Mouse (Mus musculus) intestine, embryonic 15.5 days (tissue): ENCODE measurements around the gene Myb. TPM values are rescaled to one million over a fixed set of nuclear protein-coding genes. Genes with fewer than 3 reads are reported as not detected.

Source experiments
- ATAC-seq: fragments of 200-750 bp; cut with Nextera tagmentation; 2 replicates; pipeline ENCODE4 v1.8.0; 2017; ENCODE audit warnings: moderate TSS enrichment, moderate library complexity
- H3K27ac ChIP-seq: fragments of 300-500 bp; sonication (generic); 2 replicates; pipeline ENCODE4 v1.5.1; 2015; ENCODE audit warnings: mild to moderate bottlenecking, inconsistent platforms
- H3K27me3 ChIP-seq: fragments of 300-500 bp; sonication (generic); replicated peaks from 2 replicates; pipeline ENCODE4 v1.6.1; 2015; ENCODE audit warnings: inconsistent platforms
- H3K36me3 ChIP-seq: fragments of 300-500 bp; sonication (generic); 2 replicates; pipeline ENCODE4 v1.6.1; 2015; ENCODE audit warnings: inconsistent platforms
- H3K4me1 ChIP-seq: fragments of 300-500 bp; sonication (generic); replicated peaks from 2 replicates; pipeline ENCODE4 v1.6.1; 2015; ENCODE audit warnings: inconsistent platforms
- H3K4me2 ChIP-seq: fragments of 300-500 bp; sonication (generic); replicated peaks from 2 replicates; pipeline ENCODE4 v1.6.1; 2015; ENCODE audit warnings: mild to moderate bottlenecking, inconsistent platforms
- H3K4me3 ChIP-seq: fragments of 300-500 bp; sonication (generic); replicated peaks from 2 replicates; pipeline ENCODE4 v1.5.1; 2015; ENCODE audit warnings: inconsistent platforms
- H3K9ac ChIP-seq: fragments of 300-500 bp; sonication (generic); 2 replicates; pipeline ENCODE4 v1.6.1; 2015; ENCODE audit warnings: inconsistent platforms
- H3K9me3 ChIP-seq: fragments of 300-500 bp; sonication (generic); 2 replicates; pipeline ENCODE4 v1.6.1; 2016; ENCODE audit warnings: inconsistent platforms
- WGBS: fragments of 180-500 bp; shearing (Covaris S2); methylation state at CpG from one replicate; pipeline ENCODE4 v1.1.7; 2015; 5-methylcytosine and 5-hydroxymethylcytosine counted together
- polyA plus RNA-seq: library from polyadenylated mRNA; unstranded; fragments of >200 nt; fragmentation: Nextera tagmentation; extraction: Ambion mirVana; gene quantifications from 2 replicates; pipeline ENCODE4 v1.2.1, GENCODE M21; 2015

Myb gene
- polyA plus RNA-seq, 1 experiment from 2014 or later, result 6.4 TPM

DNA sequence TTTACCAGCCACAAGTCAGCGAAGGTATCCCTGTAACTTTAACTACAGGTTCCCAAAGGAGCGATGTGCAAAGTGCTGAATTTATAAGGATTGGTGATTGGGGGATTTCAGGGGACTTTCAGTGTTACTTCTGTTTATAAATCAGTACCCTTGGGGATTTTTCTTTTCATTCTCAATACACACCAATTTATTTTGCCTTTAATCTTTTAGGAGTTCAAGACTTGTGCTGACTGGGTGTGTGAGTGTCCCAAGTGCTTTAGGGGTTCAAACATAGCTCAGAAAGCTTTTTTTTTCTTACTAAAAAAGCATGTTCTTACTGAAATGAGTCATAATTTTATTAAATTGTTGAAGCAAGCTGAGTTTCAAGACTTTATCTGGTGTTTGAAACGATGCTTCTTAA lies 1.3 kb upstream of the Myb start:
- H3K4me1 ChIP-seq, result peaks cover 10% of the 10 kb centered on the region
- H3K4me2 ChIP-seq, result no peak overlapping the region
- no peak overlapping the region for H3K4me3 ChIP-seq
- H3K27ac ChIP-seq, result no peak overlapping the region
- H3K9me3 ChIP-seq, result no peaks in the 10 kb centered on the region
- 55% methylated on average over 3 of the region's 3 CpGs for WGBS
- H3K36me3 ChIP-seq, result no peaks in the 10 kb centered on the region
- ATAC-seq, result no peak
- H3K9ac ChIP-seq, result no peak overlapping the region
- H3K27me3 ChIP-seq, result peaks cover 5% of the 10 kb centered on the region; the same call in 1 of the 2 replicates

DNA sequence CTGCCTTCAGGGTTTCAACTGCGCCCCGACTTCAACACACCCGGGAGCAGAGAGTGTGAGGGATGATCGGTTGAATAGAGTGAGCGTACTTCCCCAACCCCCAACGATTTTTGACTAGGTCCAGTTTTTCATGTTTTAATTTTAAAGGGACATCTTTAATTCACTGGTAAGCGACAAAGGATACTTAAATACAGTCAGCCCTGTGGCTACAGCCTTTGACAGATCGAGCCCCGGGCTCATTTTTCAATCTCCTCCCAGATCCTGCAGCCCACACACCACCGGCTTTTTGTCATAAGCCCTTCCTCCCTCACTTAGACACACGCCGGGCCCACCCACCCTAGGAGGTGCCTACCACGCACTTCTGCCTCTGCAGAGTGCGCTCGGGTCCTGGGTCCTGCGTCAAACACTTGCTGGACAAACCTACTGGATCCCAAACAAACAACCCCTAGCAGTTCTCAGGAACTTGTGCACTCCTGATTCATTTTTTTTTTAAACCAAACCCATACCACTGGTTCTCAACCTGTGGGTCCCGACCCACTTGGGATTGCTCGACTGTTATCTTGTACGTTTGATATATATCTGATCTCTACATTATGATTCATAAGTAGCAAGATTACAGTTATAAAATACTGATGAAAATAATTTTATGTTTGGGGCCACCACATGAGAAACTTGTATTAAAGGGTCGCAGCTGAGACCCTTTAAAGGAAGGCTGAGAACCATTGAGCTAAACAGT lies 743 bp upstream of the Myb start:
- peak overlapping the region; percentile 70 for H3K4me3 ChIP-seq
- no peaks in the 10 kb centered on the region for H3K9me3 ChIP-seq
- no peaks in the 10 kb centered on the region for H3K36me3 ChIP-seq
- H3K9ac ChIP-seq, result peak overlapping the region; percentile 59
- ATAC-seq, result 0 out of 2 replicates have a peak, but pooled peaks have one; percentile 10
- peaks cover 10% of the 10 kb centered on the region for H3K4me1 ChIP-seq
- H3K27ac ChIP-seq, result 0 out of 2 replicates have a peak overlapping the region, but pooled peaks have one; percentile 1
- H3K4me2 ChIP-seq, result peak overlapping the region; percentile 100
- peaks cover 5% of the 10 kb centered on the region; the same call in 1 of the 2 replicates for H3K27me3 ChIP-seq
- 3% methylated on average over 20 of the region's 20 CpGs for whole genome bisulfite sequencing

DNA sequence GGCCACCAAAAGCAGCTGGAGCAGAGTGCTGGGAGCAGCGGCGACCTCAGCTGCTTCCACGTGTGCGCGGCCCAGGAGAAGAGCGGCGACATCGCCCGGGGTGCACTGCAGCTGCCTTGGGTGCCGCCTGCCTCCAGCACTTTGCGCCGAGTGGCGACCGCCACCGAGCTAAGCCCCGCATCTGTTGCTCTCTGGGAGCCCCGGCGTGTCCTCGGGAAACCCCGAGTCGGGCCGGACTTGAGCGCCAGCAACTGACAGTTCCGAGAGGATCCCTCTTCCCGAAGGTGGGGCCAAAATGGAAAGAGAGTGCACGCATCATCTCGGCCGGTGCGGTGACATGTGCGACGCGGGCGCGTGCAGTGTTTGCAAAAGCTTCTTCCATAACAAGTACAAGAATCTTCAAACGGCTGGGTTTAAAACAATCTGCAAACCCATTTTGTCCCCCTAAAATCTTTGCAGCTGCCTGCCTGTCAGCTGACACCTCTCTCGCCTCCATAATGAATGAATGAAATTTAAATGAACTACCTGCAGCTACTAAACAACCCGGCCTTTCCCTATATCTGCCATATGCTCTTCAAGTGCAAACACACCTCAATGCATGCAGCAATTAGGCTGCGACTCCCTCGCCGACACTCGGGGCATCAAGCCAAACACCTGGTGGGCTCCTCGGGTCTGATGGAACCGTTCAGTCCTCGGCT lies 938 bp downstream of the Myb start:
- peak overlapping the region; percentile 59 for H3K9ac ChIP-seq
- peak overlapping the region; percentile 100 for H3K4me2 ChIP-seq
- H3K4me3 ChIP-seq, result peak overlapping the region; percentile 70
- H3K27ac ChIP-seq, result no peak overlapping the region
- peaks cover 5% of the 10 kb centered on the region; the same call in 1 of the 2 replicates for H3K27me3 ChIP-seq
- under 1% methylated on average over 44 of the region's 44 CpGs for WGBS
- H3K36me3 ChIP-seq, result no peaks in the 10 kb centered on the region
- no peaks in the 10 kb centered on the region for H3K9me3 ChIP-seq
- peak; percentile 52 for ATAC-seq
- H3K4me1 ChIP-seq, result peaks cover 10% of the 10 kb centered on the region

DNA sequence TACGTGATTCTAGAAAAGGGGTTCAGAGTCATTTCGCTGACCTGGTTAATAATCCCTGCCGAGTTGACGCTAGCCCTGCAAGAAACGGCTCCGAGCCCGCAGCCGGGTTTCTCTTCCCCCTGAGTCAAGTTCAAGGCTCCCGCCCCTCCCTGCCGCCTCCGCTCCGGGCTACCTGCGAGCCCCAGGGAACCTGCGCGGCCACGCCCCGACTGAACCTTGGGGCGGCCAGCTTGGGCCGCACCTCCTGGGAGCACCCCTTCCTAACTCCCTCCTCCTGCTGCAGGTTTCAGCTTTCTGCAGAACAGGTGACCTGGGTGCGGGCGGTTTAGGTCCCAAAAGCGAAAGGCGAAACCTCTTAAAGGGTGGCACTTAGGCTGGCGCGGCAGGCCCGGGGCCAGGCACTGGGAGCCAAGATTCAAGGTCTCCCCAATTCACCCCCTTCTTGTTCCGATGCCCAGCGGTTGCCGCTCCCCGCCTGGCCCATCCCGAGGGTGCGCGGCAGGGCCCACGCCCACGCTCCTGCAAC lies 1.8 kb downstream of the Myb start:
- peaks cover 10% of the 10 kb centered on the region for H3K4me1 ChIP-seq
- peak; percentile 88 for ATAC-seq
- H3K4me2 ChIP-seq, result peak overlapping the region; percentile 100
- WGBS, result 1% methylated on average over 34 of the region's 35 CpGs
- peak overlapping the region; percentile 70 for H3K4me3 ChIP-seq
- H3K9me3 ChIP-seq, result no peaks in the 10 kb centered on the region
- peak overlapping the region; percentile 54 for H3K9ac ChIP-seq
- peaks cover 5% of the 10 kb centered on the region; the same call in 1 of the 2 replicates for H3K27me3 ChIP-seq
- H3K36me3 ChIP-seq, result no peaks in the 10 kb centered on the region
- H3K27ac ChIP-seq, result peak overlapping the region; percentile 40; the same call in 1 of the 2 replicates

DNA sequence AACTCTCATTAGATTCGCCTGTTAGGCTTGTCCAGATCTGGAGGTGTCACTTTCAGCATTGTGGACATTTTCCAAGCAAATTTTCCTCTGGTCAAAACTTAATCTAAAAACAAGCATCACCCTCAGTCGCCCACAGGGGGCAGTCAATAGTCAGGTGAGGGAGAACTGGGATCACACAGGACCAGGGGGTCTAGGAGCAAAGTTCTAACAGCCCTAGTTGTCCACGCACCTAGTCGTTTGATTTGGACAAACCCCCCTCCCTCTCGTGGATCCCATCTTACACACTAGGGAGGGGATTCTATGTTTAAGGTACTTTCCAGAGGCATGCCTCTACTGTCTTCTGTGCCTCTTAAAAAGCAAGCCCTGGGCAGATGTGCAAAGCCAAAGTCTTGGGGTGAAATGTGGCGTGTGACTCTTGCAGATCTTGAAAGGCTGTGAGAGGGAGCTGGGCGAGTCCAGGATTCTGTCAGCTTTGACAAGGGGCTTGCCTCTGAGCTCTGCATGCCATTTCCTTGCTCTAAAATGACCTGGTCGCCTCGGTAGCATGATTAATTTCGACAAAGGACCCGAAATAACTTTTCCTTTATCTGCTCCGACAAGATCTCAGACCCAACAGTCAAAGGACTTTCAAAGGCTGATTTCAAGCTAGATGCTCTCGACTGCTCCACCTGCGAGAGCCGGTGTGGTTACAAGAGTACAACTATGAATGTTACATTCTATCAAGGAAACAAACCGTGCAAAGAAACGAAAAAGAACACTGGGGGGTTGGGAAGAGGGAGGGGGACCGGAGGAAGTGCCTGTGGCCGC lies 2.5 kb downstream of the Myb start:
- peak overlapping the region; percentile 54 for H3K9ac ChIP-seq

DNA sequence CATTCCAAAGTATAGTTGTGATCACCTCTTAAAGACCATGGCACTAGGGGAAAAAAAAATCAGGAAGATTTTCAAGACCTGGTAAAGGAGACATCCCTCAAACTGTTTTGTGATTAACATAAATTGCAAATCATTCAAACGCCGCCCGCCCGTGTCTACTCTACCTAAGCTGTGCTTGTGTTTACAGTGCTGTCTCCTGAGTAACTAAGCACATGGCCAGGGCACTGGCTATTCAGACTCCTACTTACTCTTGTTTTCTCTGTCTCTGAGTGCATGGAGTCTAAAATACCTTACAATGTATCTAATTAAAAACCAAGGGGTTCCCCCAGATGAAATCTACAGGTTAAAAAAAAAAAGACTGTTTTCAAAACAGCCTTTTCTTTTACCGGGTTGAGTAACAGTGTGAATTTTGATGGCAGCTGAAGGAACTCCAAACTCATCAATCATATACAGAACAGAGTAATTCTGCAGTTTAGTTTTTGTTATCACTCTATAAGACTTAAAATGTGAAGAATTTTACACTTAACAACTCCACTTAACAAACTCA lies 3.8 kb downstream of the Myb start:
- no peak for ATAC-seq
- H3K9ac ChIP-seq, result no peak overlapping the region
- H3K9me3 ChIP-seq, result no peaks in the 10 kb centered on the region
- no peak overlapping the region for H3K4me3 ChIP-seq
- H3K27ac ChIP-seq, result no peak overlapping the region
- H3K4me1 ChIP-seq, result peaks cover 10% of the 10 kb centered on the region
- H3K36me3 ChIP-seq, result no peaks in the 10 kb centered on the region
- 70% methylated on average over 5 of the region's 5 CpGs for WGBS
- no peak overlapping the region for H3K4me2 ChIP-seq
- peaks cover 5% of the 10 kb centered on the region; the same call in 1 of the 2 replicates for H3K27me3 ChIP-seq

More for the DNA sequence above, 2.5 kb downstream of the Myb start:
- Histone ChIP-seq H3K9me3 (no peaks in the 10 kb centered on the region), H3K4me3 (peak overlapping the region; percentile 70), H3K36me3 (no peaks in the 10 kb centered on the region), H3K4me2 (peak overlapping the region; percentile 100), H3K4me1 (peaks cover 10% of the 10 kb centered on the region), H3K27me3 (peaks cover 5% of the 10 kb centered on the region; the same call in 1 of the 2 replicates), H3K27ac (peak overlapping the region; percentile 40; the same call in 1 of the 2 replicates)
- 6% methylated on average over 19 of the region's 19 CpGs for WGBS
- 0 out of 2 replicates have a peak, but pooled peaks have one; percentile 13 for ATAC-seq

DNA sequence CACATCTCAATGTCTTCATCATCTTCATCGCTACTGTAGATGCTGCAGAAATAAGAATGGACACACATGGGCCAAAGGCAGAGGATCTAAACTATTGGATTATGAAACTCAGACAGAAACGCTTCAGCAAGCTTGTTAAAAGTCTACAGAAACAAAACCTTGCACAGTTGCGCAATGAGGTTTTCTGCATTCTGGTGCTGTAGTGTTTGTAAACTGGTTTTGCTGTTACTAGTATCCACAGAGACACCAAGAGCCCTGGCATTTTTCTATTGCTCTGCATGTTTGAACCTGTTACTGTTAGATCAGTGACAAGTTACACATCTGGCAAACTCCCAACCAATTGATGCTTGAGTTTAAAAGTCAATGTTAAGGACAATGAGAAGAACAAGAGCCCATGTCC lies 4.4 kb downstream of the Myb start:
- Histone ChIP-seq H3K9me3 (no peaks in the 10 kb centered on the region), H3K27ac (no peak overlapping the region), H3K4me1 (peaks cover 10% of the 10 kb centered on the region), H3K27me3 (peaks cover 5% of the 10 kb centered on the region; the same call in 1 of the 2 replicates), H3K36me3 (no peaks in the 10 kb centered on the region), H3K4me2 (no peak overlapping the region), H3K4me3 (no peak overlapping the region), H3K9ac (no peak overlapping the region)
- WGBS, result 92% methylated on average over 3 of the region's 3 CpGs
- no peak for ATAC-seq

DNA sequence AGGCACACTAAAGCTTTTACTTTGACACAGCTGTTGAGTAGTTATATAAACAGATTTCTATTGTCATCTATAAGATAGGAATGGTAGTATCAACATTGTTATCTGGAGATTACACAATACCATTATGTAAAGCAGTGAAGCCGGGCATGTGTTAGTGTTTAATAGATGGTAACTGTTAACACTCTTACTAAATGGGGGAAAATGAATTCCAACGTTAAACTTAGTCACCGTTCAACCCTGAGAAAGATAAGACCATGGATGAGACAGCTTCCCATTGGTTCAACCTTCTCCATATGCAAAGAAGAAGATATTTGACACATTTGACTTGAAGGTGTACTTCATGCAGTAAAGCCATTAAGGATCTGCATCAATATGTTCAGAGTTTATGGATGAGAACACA lies 5.9 kb downstream of the Myb start:
- ATAC-seq, result no peak
- Histone ChIP-seq H3K4me1 (peaks cover 10% of the 10 kb centered on the region), H3K9ac (no peak overlapping the region), H3K4me2 (no peak overlapping the region), H3K4me3 (no peak overlapping the region), H3K27ac (no peak overlapping the region), H3K27me3 (peaks cover 5% of the 10 kb centered on the region; the same call in 1 of the 2 replicates), H3K36me3 (no peaks in the 10 kb centered on the region), H3K9me3 (no peaks in the 10 kb centered on the region)
- WGBS, result 70% methylated on average over 3 of the region's 3 CpGs

DNA sequence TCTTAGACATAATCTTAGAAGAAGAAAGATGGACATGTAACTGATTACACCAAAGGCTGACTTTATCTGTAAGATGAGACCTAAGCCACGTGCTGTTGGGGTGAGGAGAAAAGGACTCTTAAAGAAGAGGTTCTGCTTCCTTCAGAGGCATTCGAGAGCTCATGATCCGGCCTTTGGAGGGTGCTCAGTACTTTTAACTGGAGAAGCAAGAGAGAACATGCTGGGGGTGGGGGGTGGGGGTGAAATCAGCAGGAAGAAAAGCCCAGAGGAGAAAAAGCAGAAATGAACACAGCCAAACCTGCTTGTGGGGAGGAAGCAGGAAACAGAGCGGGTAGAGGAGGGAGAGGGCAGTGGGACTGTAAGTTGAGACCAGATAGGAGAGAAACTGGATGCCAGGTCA lies 7.4 kb downstream of the Myb start:
- 87% methylated on average over 4 of the region's 4 CpGs for WGBS

DNA sequence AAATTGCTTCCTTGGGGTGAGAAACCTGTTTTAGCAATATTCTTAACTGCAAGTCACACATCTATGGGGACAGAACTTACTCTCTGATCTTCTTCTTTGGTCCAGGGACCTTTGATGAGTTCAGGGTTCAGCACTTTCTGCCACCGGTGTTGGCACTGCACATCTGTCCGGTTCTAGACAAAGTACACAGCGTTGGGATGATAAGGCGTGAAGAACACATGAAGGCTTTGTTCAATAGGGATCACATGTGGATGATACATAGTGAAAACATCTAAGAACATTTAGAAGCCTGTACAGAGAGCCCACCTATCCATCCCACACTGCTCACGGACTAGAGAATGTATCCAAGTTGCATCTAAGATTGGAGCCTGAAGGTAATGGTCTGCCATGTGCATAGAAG lies 8.0 kb downstream of the Myb start:
- ATAC-seq, result no peak
- no peak overlapping the region for H3K4me3 ChIP-seq
- 93% methylated on average over 5 of the region's 5 CpGs for WGBS
- H3K4me1 ChIP-seq, result no peaks in the 10 kb centered on the region
- no peaks in the 10 kb centered on the region for H3K27me3 ChIP-seq
- H3K36me3 ChIP-seq, result no peaks in the 10 kb centered on the region
- H3K9ac ChIP-seq, result no peak overlapping the region
- H3K4me2 ChIP-seq, result no peak overlapping the region
- H3K27ac ChIP-seq, result no peak overlapping the region
- H3K9me3 ChIP-seq, result no peaks in the 10 kb centered on the region

More for the DNA sequence above, 7.4 kb downstream of the Myb start:
- H3K27me3 ChIP-seq, result 0 out of 2 replicates have a peak, but pooled peaks cover 5% of the 10 kb centered on the region
- no peak overlapping the region for H3K9ac ChIP-seq
- no peak for ATAC-seq
- no peak overlapping the region for H3K4me2 ChIP-seq
- H3K9me3 ChIP-seq, result no peaks in the 10 kb centered on the region
- peaks cover 2% of the 10 kb centered on the region; the same call in 1 of the 2 replicates for H3K4me1 ChIP-seq
- no peak overlapping the region for H3K27ac ChIP-seq
- H3K36me3 ChIP-seq, result no peaks in the 10 kb centered on the region
- no peak overlapping the region for H3K4me3 ChIP-seq

DNA sequence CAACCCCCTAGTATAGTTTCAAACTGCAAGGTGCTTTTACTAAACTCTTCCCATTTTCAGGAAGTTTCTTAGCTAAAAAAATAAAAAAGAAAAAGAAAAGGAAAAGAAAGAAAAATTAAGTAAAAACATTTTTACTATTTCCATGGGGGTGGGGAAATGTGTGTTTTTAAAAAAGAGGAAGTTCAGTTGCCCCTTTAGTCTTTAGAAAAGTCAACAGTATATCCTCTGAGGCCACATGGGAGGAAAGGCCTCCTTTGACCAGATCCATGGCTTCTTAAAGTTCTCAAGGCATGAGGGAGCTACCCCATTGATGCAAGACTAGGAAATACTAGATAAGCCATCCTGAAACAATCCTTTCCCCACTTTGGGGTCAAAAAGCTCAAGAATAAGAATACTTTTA lies 9.5 kb downstream of the Myb start:
- H3K36me3 ChIP-seq, result no peaks in the 10 kb centered on the region
- H3K27ac ChIP-seq, result no peak overlapping the region
- H3K4me3 ChIP-seq, result no peak overlapping the region
- no peaks in the 10 kb centered on the region for H3K9me3 ChIP-seq
- H3K27me3 ChIP-seq, result no peaks in the 10 kb centered on the region
- no peak for ATAC-seq
- no peaks in the 10 kb centered on the region for H3K4me1 ChIP-seq
- no peak overlapping the region for H3K9ac ChIP-seq
- H3K4me2 ChIP-seq, result no peak overlapping the region
